Mouse (Mus musculus): ENCODE measurements around the gene Coq7. TPM values are rescaled to one million over a fixed set of nuclear protein-coding genes. Genes with fewer than 3 reads are reported as not detected.

Gene Coq7
- total and polyA plus RNA-seq, 3 experiments, result 59.5 to 66.2 TPM; not detected in 1

- H3K36me3 ChIP-seq (ENCODE audit: control insufficient read depth in 1 of 2, insufficient read depth in 2 of 2, low read length in 2 of 2), result no peaks in the 10 kb centered on the region
- no peaks in the 10 kb centered on the region for H3K79me2 ChIP-seq (ENCODE audit: control insufficient read depth, insufficient read depth, low read length, poor library complexity)
- TF ChIP-seq SIN3A (IDR thresholded peaks at IDR 0.05; ENCODE audit: low read length), result no peak
- no peak for TF ChIP-seq ZC3H11A (IDR thresholded peaks at IDR 0.05; ENCODE audit: low read depth, low read length)
- no peak for TF ChIP-seq POLR2AphosphoS2 (IDR thresholded peaks at IDR 0.05; ENCODE audit: low read length)
- no peak for TF ChIP-seq ZKSCAN1 (IDR thresholded peaks at IDR 0.05; ENCODE audit: low read depth, low read length)
- no peak for TF ChIP-seq MXI1 (IDR thresholded peaks at IDR 0.05; ENCODE audit: low read depth, low read length)
- no peak for TF ChIP-seq USF1 (IDR thresholded peaks at IDR 0.05; ENCODE audit: low read depth, low read length)
- no peak for TF ChIP-seq E2F4 (IDR thresholded peaks at IDR 0.05; ENCODE audit: borderline replicate concordance, low read depth, low read length)
- no peak for DNase-seq (ENCODE audit: low read depth, low spot score)
- H3K9me3 ChIP-seq (replicated peaks; ENCODE audit: insufficient read depth, low read length), result no peaks in the 10 kb centered on the region
- no peak overlapping the region for H3K27ac ChIP-seq (ENCODE audit: control insufficient read depth, low read depth, low read length)
- H3K4me3 ChIP-seq (ENCODE audit: control insufficient read depth in 1 of 2, insufficient read depth in 1 of 2, low read depth in 2 of 2, low read length in 2 of 2), result no peak overlapping the region
- H3K27me3 ChIP-seq (ENCODE audit: control insufficient read depth in 1 of 2, insufficient read depth in 2 of 2, low read length in 2 of 2), result no peaks in the 10 kb centered on the region
- no peaks in the 10 kb centered on the region; a peak in 1 of 4 replicates for H3K4me1 ChIP-seq (ENCODE audit: control insufficient read depth in 1 of 2, insufficient read depth in 2 of 2, low read length in 2 of 2)
- H3K9ac ChIP-seq (ENCODE audit: control insufficient read depth, low read depth, low read length, poor library complexity, severe bottlenecking), result no peak overlapping the region
These were observed 15.3 kb downstream of the Coq7 start for GRCm38 (mm10) chr7:118517819-118518218.

- H3K9ac ChIP-seq (ENCODE audit: control insufficient read depth, low read depth, low read length, poor library complexity, severe bottlenecking), result no peak overlapping the region
- H3K9me3 ChIP-seq (replicated peaks; ENCODE audit: insufficient read depth, low read length), result no peaks in the 10 kb centered on the region
- H3K79me2 ChIP-seq (ENCODE audit: control insufficient read depth, insufficient read depth, low read length, poor library complexity), result no peaks in the 10 kb centered on the region
- DNase-seq (ENCODE audit: low read depth, low spot score), result no peak
- H3K36me3 ChIP-seq (ENCODE audit: control insufficient read depth in 1 of 2, insufficient read depth in 2 of 2, low read length in 2 of 2), result no peaks in the 10 kb centered on the region
- H3K27ac ChIP-seq (ENCODE audit: control insufficient read depth, low read depth, low read length), result no peak overlapping the region
- TF ChIP-seq CTCF (IDR thresholded peaks at IDR 0.05 in 2 of 3, conservative IDR thresholded peaks at IDR 0.05 in 1 of 3; ENCODE audit: control insufficient read depth in 1 of 3, insufficient read depth in 1 of 3, low read depth in 2 of 3, low read length in 3 of 3, poor library complexity in 1 of 3, severe bottlenecking in 1 of 3) (no peak), GATA1 (IDR thresholded peaks at IDR 0.05; ENCODE audit: low read depth, low read length) (no peak), TAL1 (IDR thresholded peaks at IDR 0.05; ENCODE audit: low read length) (no peak), USF2 (IDR thresholded peaks at IDR 0.05; ENCODE audit: borderline replicate concordance in 1 of 2, insufficient read depth in 1 of 2, low read depth in 1 of 2, low read length in 2 of 2) (no peak), ETS1 (IDR thresholded peaks at IDR 0.05; ENCODE audit: low read depth, low read length) (no peak), MAX (IDR thresholded peaks at IDR 0.05; ENCODE audit: low read length) (no peak), BHLHE40 (IDR thresholded peaks at IDR 0.05; ENCODE audit: borderline replicate concordance, low read depth, low read length) (no peak), GABPA (IDR thresholded peaks at IDR 0.05; ENCODE audit: low read depth, low read length) (no peak), ZKSCAN1 (IDR thresholded peaks at IDR 0.05; ENCODE audit: low read depth, low read length) (no peak), ELF1 (IDR thresholded peaks at IDR 0.05; ENCODE audit: low read depth, low read length) (no peak)
- H3K4me3 ChIP-seq (ENCODE audit: control insufficient read depth in 1 of 2, insufficient read depth in 1 of 2, low read depth in 2 of 2, low read length in 2 of 2), result no peak overlapping the region
- H3K27me3 ChIP-seq (ENCODE audit: control insufficient read depth in 1 of 2, insufficient read depth in 2 of 2, low read length in 2 of 2), result no peaks in the 10 kb centered on the region
- H3K4me1 ChIP-seq (ENCODE audit: control insufficient read depth in 1 of 2, insufficient read depth in 2 of 2, low read length in 2 of 2), result no peaks in the 10 kb centered on the region
These were observed 24.6 kb downstream of the Coq7 start for GRCm38 (mm10) chr7:118508556-118508955.
